9 mouse cellular contexts compared by ENCODE assay signal in genomic region chr1:170392771-170393728, GRCm38 (mm10).
A peak's percentile ranks its signal among the peaks of the same experiment; 100 is the strongest.
DNase-seq lines count a peak whose midpoint lies in the region; ATAC-seq and TF ChIP-seq lines count a peak whose summit lies in the region.
"Had no signal": no experiment of that assay in that cellular context is flagged by ENCODE, and none has a peak within 500 bp of the region (broad histone marks: within the 10 kb centered on the region; RNA-seq: fewer than 3 reads in every experiment).

No protein-coding gene starts in this region.

- H3K4me2 ChIP-seq in intestine, embryonic 15.5 days (replicated peaks), result no peak overlapping the region; the same call in 1 of the 2 replicates
- H3K4me2 ChIP-seq in lung, embryonic 16.5 days (ENCODE audit: low read depth, low read length), result 0 out of 2 replicates have a peak overlapping the region, but pooled peaks have one; percentile 23
- H3K4me2 ChIP-seq: hindbrain, embryonic 15.5 days; midbrain, embryonic 13.5 days had no signal

- H3K9me3 ChIP-seq in E14TG2a.4 (ENCODE audit: low read length), result no peaks in the 10 kb centered on the region
- H3K9me3 ChIP-seq in intestine, embryonic 15.5 days, result no peaks in the 10 kb centered on the region
- no peaks in the 10 kb centered on the region for H3K9me3 ChIP-seq in lung, embryonic 16.5 days (ENCODE audit: control insufficient read depth, low read length)
- H3K9me3 ChIP-seq: hindbrain, embryonic 15.5 days; midbrain, embryonic 13.5 days had no signal

- H3K4me1 ChIP-seq in E14TG2a.4 (replicated peaks; ENCODE audit: low read depth, low read length), result peaks cover 16% of the 10 kb centered on the region
- H3K4me1 ChIP-seq in intestine, embryonic 15.5 days (replicated peaks), result peaks cover 10% of the 10 kb centered on the region; the same call in 1 of the 2 replicates
- peaks cover 8% of the 10 kb centered on the region for H3K4me1 ChIP-seq in lung, embryonic 16.5 days (replicated peaks; ENCODE audit: control insufficient read depth, insufficient read depth, low read length)
- H3K4me1 ChIP-seq: hindbrain, embryonic 15.5 days; midbrain, embryonic 13.5 days had no signal

- no peak overlapping the region for H3K9ac ChIP-seq in intestine, embryonic 15.5 days
- no peak overlapping the region for H3K9ac ChIP-seq in lung, embryonic 16.5 days (ENCODE audit: low read length)
- H3K9ac ChIP-seq: hindbrain, embryonic 15.5 days; midbrain, embryonic 13.5 days had no signal

- no peaks in the 10 kb centered on the region for H3K36me3 ChIP-seq in E14TG2a.4 (ENCODE audit: insufficient read depth, low read length)
- H3K36me3 ChIP-seq in intestine, embryonic 15.5 days, result no peaks in the 10 kb centered on the region
- H3K36me3 ChIP-seq in lung, embryonic 16.5 days (ENCODE audit: control insufficient read depth, insufficient read depth, low read length), result no peaks in the 10 kb centered on the region
- H3K36me3 ChIP-seq: hindbrain, embryonic 15.5 days; midbrain, embryonic 13.5 days had no signal

- peak; percentile 60 to 62 for DNase-seq in adrenal gland, adult 18-20 months (ENCODE audit: low spot score in 2 of 2)
- DNase-seq in frontal cortex, postnatal 14 days (ENCODE audit: low spot score in 2 of 2), result no peak
- DNase-seq in spleen, postnatal 10 days (ENCODE audit: low spot score in 2 of 2), result no peak

- H3K27me3 ChIP-seq in E14TG2a.4 (ENCODE audit: insufficient read depth, low read length), result no peaks in the 10 kb centered on the region
- H3K27me3 ChIP-seq in intestine, embryonic 15.5 days (replicated peaks), result no peaks in the 10 kb centered on the region
- no peaks in the 10 kb centered on the region for H3K27me3 ChIP-seq in lung, embryonic 16.5 days (ENCODE audit: control insufficient read depth, insufficient read depth, low read depth, low read length)
- H3K27me3 ChIP-seq: hindbrain, embryonic 15.5 days; midbrain, embryonic 13.5 days had no signal

- no peak overlapping the region for H3K27ac ChIP-seq in intestine, embryonic 15.5 days
- peak overlapping the region; percentile 90 for H3K27ac ChIP-seq in lung, embryonic 16.5 days (ENCODE audit: low read length)
- H3K27ac ChIP-seq: hindbrain, embryonic 15.5 days; midbrain, embryonic 13.5 days had no signal

- WGBS in intestine, embryonic 15.5 days, result 50% methylated on average over 14 of the region's 14 CpGs
- 36% methylated on average over 14 of the region's 14 CpGs for WGBS in lung, embryonic 16.5 days

- peak overlapping the region; percentile 13; the same call in 1 of the 2 replicates for H3K4me3 ChIP-seq in E14TG2a.4 (replicated peaks; ENCODE audit: low read length)
- no peak overlapping the region for H3K4me3 ChIP-seq in intestine, embryonic 15.5 days (replicated peaks)
- H3K4me3 ChIP-seq in lung, embryonic 16.5 days (ENCODE audit: low read length), result no peak overlapping the region
- H3K4me3 ChIP-seq: hindbrain, embryonic 15.5 days; midbrain, embryonic 13.5 days had no signal

- peak; percentile 89 for ATAC-seq in intestine, embryonic 15.5 days
- ATAC-seq in lung, embryonic 16.5 days (ENCODE audit: low read depth), result peak; percentile 94
- no peak for ATAC-seq in monocyte, adult 5-6 weeks (replicated peaks; ENCODE audit: insufficient number of reproducible peaks, low FRiP score, low TSS enrichment, poor library complexity, severe bottlenecking)
- ATAC-seq: midbrain, embryonic 13.5 days had no signal

- TF ChIP-seq CTCF in E14TG2a.4 (conservative IDR thresholded peaks at IDR 0.05; ENCODE audit: low read length), result no peak

Comparison
In these comparisons a context has a peak if more than half of its experiments do, and no peak if none do; other contexts are left out.
1. DNase-seq: peak in adrenal gland, adult 18-20 months (2 of 2); none in frontal cortex, postnatal 14 days (0 of 2) and spleen, postnatal 10 days (0 of 2).